Mouse (Mus musculus) stomach, embryonic 15.5 days (tissue): ENCODE measurements around the gene Rbm5. TPM values are rescaled to one million over a fixed set of nuclear protein-coding genes. Genes with fewer than 3 reads are reported as not detected.
A peak's percentile ranks its signal among the peaks of the same experiment; 100 is the strongest.

Experiments
- ATAC-seq: fragments of 200-750 bp; cut with Nextera tagmentation; 2 replicates; pipeline ENCODE4 v1.8.0; 2017; ENCODE audit warnings: low read depth, moderate number of reproducible peaks, moderate TSS enrichment; ENCODE audit not compliant: insufficient read depth, low FRiP score
- H3K27ac ChIP-seq: fragments of 300-500 bp; sonication (generic); 2 replicates; pipeline ENCODE4 v1.5.1; 2015; ENCODE audit warnings: mild to moderate bottlenecking, inconsistent platforms
- H3K27me3 ChIP-seq: fragments of 300-500 bp; sonication (generic); replicated peaks from 2 replicates; pipeline ENCODE4 v1.6.1; 2015; ENCODE audit warnings: inconsistent platforms
- H3K36me3 ChIP-seq: fragments of 300-500 bp; sonication (generic); 2 replicates; pipeline ENCODE4 v1.6.1; 2015; ENCODE audit warnings: inconsistent platforms
- H3K4me1 ChIP-seq: fragments of 300-500 bp; sonication (generic); 2 replicates; pipeline ENCODE4 v1.6.1; 2015; ENCODE audit warnings: inconsistent platforms
- H3K4me2 ChIP-seq: fragments of 300-500 bp; sonication (generic); 2 replicates; pipeline ENCODE4 v1.6.1; 2015; ENCODE audit warnings: mild to moderate bottlenecking, inconsistent platforms
- H3K4me3 ChIP-seq: fragments of 300-500 bp; sonication (generic); replicated peaks from 2 replicates; pipeline ENCODE4 v1.5.1; 2015; ENCODE audit warnings: inconsistent platforms
- H3K9ac ChIP-seq: fragments of 300-500 bp; sonication (generic); 2 replicates; pipeline ENCODE4 v1.6.1; 2015; ENCODE audit warnings: inconsistent platforms
- H3K9me3 ChIP-seq: fragments of 300-500 bp; sonication (generic); 2 replicates; pipeline ENCODE4 v1.6.1; 2016; ENCODE audit warnings: inconsistent platforms
- WGBS: fragments of 180-500 bp; shearing (Covaris S2); methylation state at CpG from one replicate; pipeline ENCODE4 v1.1.7; 2015; 5-methylcytosine and 5-hydroxymethylcytosine counted together
- polyA plus RNA-seq: library from polyadenylated mRNA; unstranded; fragments of >200 nt; fragmentation: Nextera tagmentation; extraction: Ambion mirVana; gene quantifications from 2 replicates; pipeline ENCODE4 v1.2.1, GENCODE M21; 2015

The Rbm5 gene
- polyA plus RNA-seq, 1 experiment from 2014 or later, result 185 TPM

DNA sequence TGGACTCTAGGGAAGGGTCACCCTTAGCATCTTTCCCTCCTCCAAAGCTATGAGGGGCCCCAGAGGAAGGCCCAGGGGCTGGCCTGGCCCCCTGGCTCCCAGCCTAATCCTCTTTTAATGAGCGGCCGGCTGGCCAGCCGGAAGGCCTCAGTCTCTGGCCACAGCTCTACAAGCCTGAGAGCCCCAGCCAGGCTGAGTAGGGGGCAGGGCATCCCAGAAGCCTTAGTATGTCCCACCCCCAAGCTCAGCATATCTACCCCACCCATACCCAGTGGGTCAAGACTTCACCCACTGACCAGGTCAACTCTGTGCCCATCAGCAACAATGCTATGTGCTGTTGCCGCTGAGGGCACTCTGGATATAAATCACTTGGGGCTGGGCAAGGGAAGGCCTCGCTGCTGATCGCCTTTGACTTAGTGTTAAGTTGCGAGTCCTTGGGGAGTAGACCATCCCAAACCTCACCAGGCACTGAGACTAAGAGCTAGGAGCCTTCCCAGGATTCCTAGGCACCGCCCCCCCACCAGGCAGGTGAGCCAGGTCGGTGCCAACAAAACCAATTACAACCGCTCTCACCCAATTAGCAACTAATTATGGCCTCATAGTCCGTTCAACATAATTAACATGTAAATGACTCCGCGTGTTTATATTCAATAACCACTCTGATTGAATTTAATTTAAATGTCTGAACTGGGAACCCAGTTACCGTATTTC is 72.8 kb downstream of the Rbm5 start:
- Histone ChIP-seq H3K9me3 (no peaks in the 10 kb centered on the region), H3K4me1 (peaks cover 75% of the 10 kb centered on the region), H3K27ac (peak overlapping the region; percentile 75), H3K4me2 (peak overlapping the region; percentile 36), H3K9ac (no peak overlapping the region), H3K4me3 (no peak overlapping the region), H3K27me3 (no peaks in the 10 kb centered on the region), H3K36me3 (no peaks in the 10 kb centered on the region)
- 28% methylated on average over 14 of the region's 14 CpGs for WGBS
- no peak for ATAC-seq

DNA sequence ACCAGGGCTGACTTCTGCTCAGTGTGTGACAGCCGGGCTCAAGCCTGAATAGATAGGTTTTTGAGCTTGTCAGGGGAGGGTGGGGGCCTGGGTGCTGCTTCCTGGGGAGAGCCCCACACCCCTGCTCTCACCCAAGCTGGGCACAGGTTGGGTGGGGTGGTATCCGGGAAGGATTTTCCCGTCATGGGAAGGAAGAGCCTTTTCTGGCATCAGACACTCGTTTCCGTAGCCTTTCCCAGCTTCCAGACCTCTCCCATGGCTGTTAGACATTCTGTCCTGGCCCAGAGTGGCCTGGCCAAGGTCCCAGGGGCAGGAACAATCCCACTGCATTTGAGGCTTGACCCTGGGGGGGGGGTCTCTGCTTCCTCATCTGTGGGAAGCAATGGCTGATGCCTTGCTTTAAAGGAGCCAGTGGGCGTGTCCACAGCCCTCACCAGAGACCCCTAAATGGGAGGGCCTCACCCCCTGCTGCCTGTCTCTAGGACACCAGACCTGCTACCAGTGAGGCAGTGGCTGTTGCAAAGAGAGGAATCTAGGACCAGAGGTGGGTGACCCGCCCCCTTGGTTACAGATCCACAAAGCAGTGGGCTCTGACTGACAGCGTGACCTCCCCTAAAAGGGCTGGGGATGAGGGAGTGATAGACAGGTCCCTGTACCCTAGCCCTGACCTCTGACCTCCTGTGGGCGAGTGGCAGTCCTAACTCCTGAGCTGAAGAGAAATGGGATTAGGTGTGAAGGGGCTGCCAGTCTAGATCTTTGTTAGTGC is 73.8 kb downstream of the Rbm5 start:
- H3K9ac ChIP-seq, result no peak overlapping the region
- peaks cover 69% of the 10 kb centered on the region for H3K4me1 ChIP-seq
- no peak for ATAC-seq
- H3K36me3 ChIP-seq, result no peaks in the 10 kb centered on the region
- H3K4me2 ChIP-seq, result 0 out of 2 replicates have a peak overlapping the region, but pooled peaks have one; percentile 36
- no peak overlapping the region for H3K4me3 ChIP-seq
- peak overlapping the region; percentile 75 for H3K27ac ChIP-seq
- 51% methylated on average over 9 of the region's 9 CpGs for WGBS
- H3K9me3 ChIP-seq, result no peaks in the 10 kb centered on the region
- H3K27me3 ChIP-seq, result no peaks in the 10 kb centered on the region

DNA sequence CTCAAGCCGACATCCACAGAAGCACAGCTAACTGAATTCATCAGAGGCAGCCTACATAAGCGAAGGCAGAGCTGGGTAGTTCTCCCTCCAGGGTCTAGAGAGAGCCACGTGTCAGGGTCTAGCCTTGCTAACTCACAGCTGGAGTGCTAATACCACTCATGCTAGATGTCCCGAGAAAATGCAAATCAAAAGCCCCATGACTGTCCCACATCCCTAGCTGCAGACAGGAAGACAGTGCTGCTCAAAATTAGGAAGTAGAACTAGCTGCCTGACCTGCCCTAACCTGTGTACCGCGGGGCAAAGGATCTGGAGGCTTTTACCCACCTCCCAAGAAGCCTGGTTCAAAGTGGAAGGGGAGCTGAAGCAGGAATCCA is 74.7 kb downstream of the Rbm5 start:
- no peak overlapping the region for H3K4me3 ChIP-seq
- no peak overlapping the region for H3K4me2 ChIP-seq
- no peaks in the 10 kb centered on the region for H3K9me3 ChIP-seq
- H3K36me3 ChIP-seq, result peaks cover 9% of the 10 kb centered on the region; the same call in 1 of the 2 replicates
- no peak for ATAC-seq
- peak overlapping the region; percentile 75; the same call in 1 of the 2 replicates for H3K27ac ChIP-seq
- no peak overlapping the region for H3K9ac ChIP-seq
- H3K27me3 ChIP-seq, result no peaks in the 10 kb centered on the region
- H3K4me1 ChIP-seq, result peaks cover 62% of the 10 kb centered on the region
- WGBS, result 36% methylated on average over 6 of the region's 6 CpGs

DNA sequence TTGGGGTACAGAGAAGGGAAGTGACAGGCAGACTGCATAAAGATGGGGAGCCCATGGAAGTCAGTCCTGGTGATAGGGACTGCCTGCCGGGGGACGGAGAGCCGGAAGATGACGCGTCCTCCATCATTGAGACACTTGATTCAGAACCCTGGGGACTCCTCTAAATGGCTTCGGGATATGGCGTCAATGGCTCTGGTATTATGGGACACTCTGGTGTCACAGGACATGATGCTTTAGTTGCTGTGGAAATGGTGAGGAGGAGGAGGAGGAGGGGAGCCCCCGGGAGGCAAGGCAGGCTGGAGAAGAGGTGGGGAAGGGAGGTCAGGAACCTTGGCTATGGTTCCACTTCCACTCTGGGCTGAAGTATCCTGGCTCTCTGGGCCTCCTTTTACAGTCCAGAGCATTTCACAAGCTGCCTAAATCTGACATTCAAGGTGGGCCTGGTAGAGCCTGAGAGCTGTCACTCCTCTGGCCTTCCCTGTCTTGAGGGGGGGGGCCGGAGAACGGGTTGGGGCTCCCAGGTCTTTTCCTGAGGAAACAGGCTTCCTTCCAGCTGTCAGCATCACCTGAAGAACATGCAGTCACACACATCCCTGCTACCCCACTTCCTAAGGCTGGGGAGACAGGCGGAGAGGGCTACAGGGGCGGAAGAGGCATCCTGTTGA is 75.2 kb downstream of the Rbm5 start:
- Histone ChIP-seq H3K27ac (peak overlapping the region; percentile 75; the same call in 1 of the 2 replicates), H3K4me3 (no peak overlapping the region), H3K27me3 (no peaks in the 10 kb centered on the region), H3K9ac (no peak overlapping the region), H3K36me3 (peaks cover 9% of the 10 kb centered on the region; the same call in 1 of the 2 replicates), H3K9me3 (no peaks in the 10 kb centered on the region), H3K4me2 (no peak overlapping the region), H3K4me1 (peaks cover 56% of the 10 kb centered on the region)
- no peak for ATAC-seq
- 81% methylated on average over 12 of the region's 12 CpGs for WGBS

DNA sequence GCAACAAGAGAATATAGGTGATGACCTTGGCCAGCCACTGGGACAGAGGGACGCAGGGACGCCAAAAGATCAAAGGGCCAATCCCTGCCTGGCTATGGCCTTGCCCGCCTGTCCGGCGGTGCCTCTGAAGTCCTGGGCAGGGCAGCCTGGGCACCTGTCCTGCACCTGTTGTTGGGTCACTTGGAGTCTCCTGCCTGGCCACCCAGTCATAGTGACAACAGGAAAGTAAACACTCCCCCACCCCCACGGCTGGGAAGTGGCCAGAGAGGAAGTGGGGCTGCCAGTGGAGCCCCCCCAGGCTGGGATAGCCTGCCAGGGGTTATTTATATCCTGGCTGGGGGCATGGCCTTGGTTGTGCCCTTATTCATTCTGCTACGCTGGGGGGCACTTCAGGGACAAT is 76.2 kb downstream of the Rbm5 start:
- no peak for ATAC-seq
- peaks cover 47% of the 10 kb centered on the region for H3K4me1 ChIP-seq
- H3K9ac ChIP-seq, result no peak overlapping the region
- WGBS, result 65% methylated on average over 7 of the region's 7 CpGs
- no peak overlapping the region for H3K4me3 ChIP-seq
- H3K27me3 ChIP-seq, result no peaks in the 10 kb centered on the region
- no peaks in the 10 kb centered on the region for H3K9me3 ChIP-seq
- no peak overlapping the region for H3K4me2 ChIP-seq
- H3K27ac ChIP-seq, result peak overlapping the region; percentile 17; the same call in 1 of the 2 replicates
- H3K36me3 ChIP-seq, result peaks cover 16% of the 10 kb centered on the region

DNA sequence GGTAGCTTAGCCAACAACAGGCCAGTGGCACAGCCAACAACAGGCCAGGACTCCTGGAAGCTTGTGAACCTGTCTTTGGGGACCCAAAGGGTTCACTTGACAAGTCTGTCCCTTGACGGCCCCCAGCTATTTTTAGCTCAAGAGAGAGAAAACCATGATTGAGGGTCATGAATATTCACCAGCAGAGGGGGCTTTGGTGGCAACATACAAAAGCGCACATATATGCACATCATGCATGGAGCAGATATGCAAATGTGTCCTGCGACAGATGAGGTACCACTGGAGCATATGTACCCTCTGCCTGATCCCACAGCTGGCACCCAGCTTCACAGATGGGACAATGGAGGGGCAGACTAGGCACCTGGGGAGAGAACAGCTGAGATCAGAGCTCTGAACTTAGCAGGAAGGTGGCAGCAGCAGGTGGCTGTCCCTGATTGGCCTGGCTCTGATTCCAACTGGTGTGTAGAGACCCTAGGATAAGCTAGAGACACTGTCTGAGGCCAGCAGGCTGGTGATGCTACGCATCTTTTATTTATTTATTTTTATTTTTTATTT is 77.3 kb downstream of the Rbm5 start:
- Histone ChIP-seq H3K27ac (no peak overlapping the region), H3K4me1 (peaks cover 36% of the 10 kb centered on the region)
- 65% methylated on average over 4 of the region's 4 CpGs for WGBS

DNA sequence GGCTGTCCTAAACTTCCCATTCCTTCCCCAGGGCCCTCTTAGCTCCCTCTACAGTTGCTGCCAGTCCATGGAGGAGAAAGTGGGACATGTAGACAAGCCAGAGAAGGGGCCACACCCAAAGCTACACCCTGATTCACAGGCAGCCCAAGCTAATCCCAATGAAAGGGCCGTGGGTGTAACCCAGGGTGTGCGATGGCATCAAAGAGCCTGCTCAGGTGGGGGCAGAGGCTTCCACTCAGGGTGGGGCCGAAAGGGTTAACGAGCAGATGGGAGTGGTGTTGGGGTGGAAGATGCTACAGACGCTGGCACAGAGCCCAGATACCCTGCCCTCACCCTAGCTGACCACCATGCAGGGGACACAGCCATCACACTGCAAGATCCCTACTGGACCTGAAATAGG is 78.0 kb downstream of the Rbm5 start:
- Histone ChIP-seq H3K36me3 (peaks cover 28% of the 10 kb centered on the region), H3K9me3 (no peaks in the 10 kb centered on the region), H3K27me3 (no peaks in the 10 kb centered on the region), H3K4me1 (peaks cover 29% of the 10 kb centered on the region), H3K4me2 (no peak overlapping the region), H3K27ac (no peak overlapping the region), H3K9ac (no peak overlapping the region), H3K4me3 (no peak overlapping the region)
- ATAC-seq, result no peak
- WGBS, result 60% methylated on average over 5 of the region's 5 CpGs

More for the DNA sequence above, 77.3 kb downstream of the Rbm5 start:
- Histone ChIP-seq H3K4me2 (no peak overlapping the region), H3K9me3 (no peaks in the 10 kb centered on the region), H3K9ac (no peak overlapping the region), H3K27me3 (no peaks in the 10 kb centered on the region), H3K36me3 (peaks cover 27% of the 10 kb centered on the region), H3K4me3 (no peak overlapping the region)
- ATAC-seq, result no peak

DNA sequence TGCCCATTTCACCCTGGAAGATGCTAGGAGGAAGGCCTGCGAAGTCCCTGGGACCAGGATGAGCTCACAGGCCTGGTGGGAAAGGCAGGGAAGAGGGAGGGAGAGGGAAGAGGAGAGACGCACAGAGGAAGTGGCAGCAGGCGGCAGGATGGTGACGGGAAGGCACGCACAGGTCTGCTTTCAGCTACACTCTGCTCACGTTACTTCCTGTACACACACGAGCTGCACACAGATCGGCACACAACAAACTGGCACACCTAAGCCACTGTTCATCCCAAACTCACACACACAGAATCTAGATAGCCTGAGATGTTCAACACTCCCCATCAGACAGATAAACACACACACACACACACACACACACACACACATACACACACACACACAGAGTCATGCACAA is 80.4 kb downstream of the Rbm5 start:
- no peak overlapping the region for H3K27ac ChIP-seq
- H3K36me3 ChIP-seq, result peaks cover 35% of the 10 kb centered on the region
- H3K4me1 ChIP-seq, result peaks cover 21% of the 10 kb centered on the region
- ATAC-seq, result no peak
- no peak overlapping the region for H3K9ac ChIP-seq
- H3K9me3 ChIP-seq, result no peaks in the 10 kb centered on the region
- H3K27me3 ChIP-seq, result no peaks in the 10 kb centered on the region
- WGBS, result 77% methylated on average over 8 of the region's 8 CpGs
- H3K4me2 ChIP-seq, result no peak overlapping the region
- H3K4me3 ChIP-seq, result no peak overlapping the region

Other genes starting within 250 kb of the Rbm5 start
- gene Tmem115, start 237.1 kb downstream of the Rbm5 start, polyA plus RNA-seq, result 43.2 and 45.7 TPM in 2 replicates
- gene Cyb561d2, start 228.8 kb downstream of the Rbm5 start, polyA plus RNA-seq, result 26.6 and 31.3 TPM in 2 replicates
- 39.1 and 39.7 TPM in 2 replicates for gene Nprl2, start 228.8 kb downstream of the Rbm5 start, polyA plus RNA-seq
- 0.63 and 0.94 TPM in 2 replicates for gene Zmynd10, start 223.7 kb downstream of the Rbm5 start, polyA plus RNA-seq
- 53.9 and 58.0 TPM in 2 replicates for gene Rassf1, start 219.4 kb downstream of the Rbm5 start, polyA plus RNA-seq
- 42.6 and 46.1 TPM in 2 replicates for gene Tusc2, start 207.7 kb downstream of the Rbm5 start, polyA plus RNA-seq
- gene Hyal2, start 203.1 kb downstream of the Rbm5 start, polyA plus RNA-seq, result 84.2 and 85.4 TPM in 2 replicates
- gene Hyal1, start 194.1 kb downstream of the Rbm5 start, polyA plus RNA-seq, result 9.2 and 10.8 TPM in 2 replicates
- 16.1 and 18.6 TPM in 2 replicates for gene Naa80, start 192.1 kb downstream of the Rbm5 start, polyA plus RNA-seq
- gene Hyal3, start 190.2 kb downstream of the Rbm5 start, polyA plus RNA-seq, result 1.1 and 1.7 TPM in 2 replicates
- 65.1 and 68.2 TPM in 2 replicates for gene Ifrd2, start 183.4 kb downstream of the Rbm5 start, polyA plus RNA-seq
- gene Sema3b, start 161.8 kb downstream of the Rbm5 start, polyA plus RNA-seq, result 13.2 and 16.5 TPM in 2 replicates
- 355 and 371 TPM in 2 replicates for gene Gnai2, start 135.6 kb downstream of the Rbm5 start, polyA plus RNA-seq
- gene Slc38a3, start 101.5 kb downstream of the Rbm5 start, polyA plus RNA-seq, result 19.5 and 28.6 TPM in 2 replicates
- gene Gnat1, start 91.3 kb downstream of the Rbm5 start, polyA plus RNA-seq, result 1.1 and 1.9 TPM in 2 replicates
- 19.7 and 21.3 TPM in 2 replicates for gene Sema3f, start 60.5 kb downstream of the Rbm5 start, polyA plus RNA-seq
- gene Rbm6, start 102.2 kb upstream of the Rbm5 start, polyA plus RNA-seq, result 67.4 and 76.2 TPM in 2 replicates
- 19.4 and 21.0 TPM in 2 replicates for gene Mon1a, start 117.2 kb upstream of the Rbm5 start, polyA plus RNA-seq
- gene Mst1r, start 135.9 kb upstream of the Rbm5 start, polyA plus RNA-seq, result 10.8 TPM in 2 replicates
- gene Actl11, start 157.5 kb upstream of the Rbm5 start, polyA plus RNA-seq, result not detected in 2 replicates
- 3.0 and 3.1 TPM in 2 replicates for gene Camkv, start 164.7 kb upstream of the Rbm5 start, polyA plus RNA-seq
- 17.2 and 18.3 TPM in 2 replicates for gene Traip, start 179.1 kb upstream of the Rbm5 start, polyA plus RNA-seq
- gene Uba7, start 204.5 kb upstream of the Rbm5 start, polyA plus RNA-seq, result 37.0 and 40.2 TPM in 2 replicates
- 6.1 and 6.9 TPM in 2 replicates for gene Gm20661, start 212.1 kb upstream of the Rbm5 start, polyA plus RNA-seq
- gene Inka1, start 214.9 kb upstream of the Rbm5 start, polyA plus RNA-seq, result 47.6 and 54.7 TPM in 2 replicates
- gene Cdhr4, start 221.5 kb upstream of the Rbm5 start, polyA plus RNA-seq, result 10.9 and 13.7 TPM in 2 replicates
- gene Gm20662, start 225.4 kb upstream of the Rbm5 start, polyA plus RNA-seq, result 0.46 and 1.1 TPM in 2 replicates
- 46.7 and 48.4 TPM in 2 replicates for gene Ip6k1, start 231.5 kb upstream of the Rbm5 start, polyA plus RNA-seq